Mouse (Mus musculus) forebrain, embryonic 12.5 days (tissue): ENCODE measurements at regions not wholly inside any gene's neighbourhood (a gene's known extent, or its start where the extent isn't known, plus 50 kb on each side); places are given as distances from the start of the nearest gene placed in this dataset.

Experiments used
- ATAC-seq: fragments of 200-750 bp; cut with Nextera tagmentation; 2 replicates; pipeline ENCODE4 v1.8.0; 2017; ENCODE audit warnings: moderate TSS enrichment; ENCODE audit not compliant: low FRiP score
- H3K27ac ChIP-seq: fragments of 300-500 bp; sonication (generic); 2 replicates; pipeline ENCODE4 v1.5.1; 2016; ENCODE audit warnings: mild to moderate bottlenecking
- H3K27me3 ChIP-seq: fragments of 300-500 bp; sonication (generic); 2 replicates; pipeline ENCODE4 v1.6.1; 2016; ENCODE audit warnings: mild to moderate bottlenecking
- H3K36me3 ChIP-seq: fragments of 300-500 bp; sonication (generic); replicated peaks from 2 replicates; pipeline ENCODE4 v1.6.1; 2016; ENCODE audit warnings: mild to moderate bottlenecking
- H3K4me1 ChIP-seq: fragments of 300-500 bp; sonication (generic); 2 replicates; pipeline ENCODE4 v1.6.1; 2016
- H3K4me2 ChIP-seq: fragments of 300-500 bp; sonication (generic); 2 replicates; pipeline ENCODE4 v1.6.1; 2016; ENCODE audit warnings: mild to moderate bottlenecking, moderate library complexity
- H3K4me3 ChIP-seq: fragments of 300-500 bp; sonication (generic); replicated peaks from 2 replicates; pipeline ENCODE4 v1.5.1; 2016; ENCODE audit warnings: mild to moderate bottlenecking
- H3K9ac ChIP-seq: fragments of 300-500 bp; sonication (generic); 2 replicates; pipeline ENCODE4 v1.6.1; 2016; ENCODE audit warnings: mild to moderate bottlenecking
- H3K9me3 ChIP-seq: fragments of 300-500 bp; sonication (generic); 2 replicates; pipeline ENCODE4 v1.6.1; 2016
- WGBS: fragments of 180-500 bp; shearing (Covaris S2); methylation state at CpG from one replicate; pipeline ENCODE4 v1.1.7; 2016; 5-methylcytosine and 5-hydroxymethylcytosine counted together

DNA sequence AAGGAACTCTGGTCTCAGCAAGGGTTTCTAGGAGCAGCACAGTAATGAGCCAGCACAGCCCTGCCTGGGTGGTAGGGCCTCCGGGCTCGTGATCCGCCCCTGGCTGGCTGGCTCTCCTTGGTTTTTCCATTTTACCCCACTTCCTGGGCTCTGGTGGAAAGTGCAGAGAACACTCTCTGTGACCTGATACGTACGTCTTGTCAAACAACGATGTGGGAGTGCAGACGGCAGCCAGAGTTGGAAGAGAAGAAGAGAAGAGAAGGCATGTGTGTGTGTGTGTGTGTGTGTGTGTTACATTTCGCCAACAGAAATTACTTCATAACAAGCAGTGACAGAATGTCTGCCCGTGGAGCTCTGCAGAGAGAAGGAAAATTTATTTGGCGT lies 97.2 kb upstream of the Map4k3 start:
- no peak overlapping the region for H3K4me2 ChIP-seq
- no peak overlapping the region for H3K9ac ChIP-seq
- ATAC-seq: no peak
- no peaks in the 10 kb centered on the region; the same call in 1 of the 2 replicates for H3K4me1 ChIP-seq
- no peaks in the 10 kb centered on the region for H3K27me3 ChIP-seq
- 74% methylated on average over 10 of the region's 10 CpGs for WGBS
- 0 out of 2 replicates have a peak overlapping the region, but pooled peaks have one; percentile 19 for H3K27ac ChIP-seq
- no peaks in the 10 kb centered on the region for H3K36me3 ChIP-seq
- no peak overlapping the region for H3K4me3 ChIP-seq
- H3K9me3 ChIP-seq: no peaks in the 10 kb centered on the region

DNA sequence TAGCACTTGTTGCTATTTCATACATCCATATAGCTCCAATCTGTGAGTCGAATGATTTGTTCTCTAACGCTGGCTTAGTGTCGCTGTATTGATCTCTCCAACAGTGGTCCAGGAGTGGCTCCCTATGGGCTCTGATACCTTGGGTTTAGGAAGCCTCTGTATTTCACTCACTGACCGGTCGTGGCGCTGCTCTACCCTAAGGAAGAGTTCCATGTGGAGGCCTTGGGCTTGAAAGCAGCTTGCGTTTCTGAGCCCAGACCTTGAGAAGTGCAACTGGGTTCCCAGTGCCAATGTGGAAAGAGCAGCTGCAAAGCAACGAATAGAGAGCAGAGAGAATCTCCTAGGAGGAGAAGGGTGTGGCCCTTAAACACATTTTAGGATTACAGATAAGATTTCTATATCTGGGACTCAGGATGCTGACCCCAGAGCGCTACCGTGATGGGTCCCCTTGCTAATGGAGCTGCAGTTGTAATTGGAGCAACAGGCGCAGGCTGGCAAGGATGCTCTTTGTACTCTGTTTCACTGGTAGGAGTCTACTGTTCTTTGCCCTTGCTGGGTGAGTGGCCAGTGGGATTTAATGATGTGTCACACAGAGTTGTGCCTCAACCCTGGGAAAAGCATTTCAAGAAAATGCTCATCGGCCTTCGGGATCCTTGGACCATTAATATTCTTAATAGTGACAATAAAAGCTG lies 96.7 kb upstream of the Map4k3 start:
- Histone ChIP-seq H3K9ac (no peak overlapping the region), H3K4me3 (no peak overlapping the region), H3K36me3 (no peaks in the 10 kb centered on the region), H3K4me1 (no peaks in the 10 kb centered on the region; the same call in 1 of the 2 replicates), H3K27ac (no peak overlapping the region), H3K4me2 (no peak overlapping the region), H3K9me3 (no peaks in the 10 kb centered on the region), H3K27me3 (no peaks in the 10 kb centered on the region)
- no peak for ATAC-seq
- 83% methylated on average over 13 of the region's 13 CpGs for WGBS

DNA sequence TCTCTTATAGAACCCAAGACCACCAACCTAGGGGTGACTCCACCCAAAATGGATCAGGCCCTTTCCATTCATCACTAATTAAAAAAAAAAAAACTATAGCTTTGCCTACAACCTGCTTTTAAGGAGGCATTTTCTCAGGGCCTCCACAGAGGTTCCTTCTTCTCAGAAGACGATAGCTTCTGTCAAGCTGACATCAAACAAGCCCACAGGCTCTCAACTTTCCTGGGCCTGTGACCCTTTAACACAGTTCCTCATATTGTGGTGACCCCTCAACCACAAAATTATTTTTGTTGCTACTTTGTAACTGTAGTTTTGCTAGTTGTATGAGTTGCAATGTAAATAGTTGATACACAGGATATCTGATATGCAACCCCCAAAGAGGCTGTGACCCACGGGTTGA lies 96.0 kb upstream of the Map4k3 start:
- no peak overlapping the region for H3K9ac ChIP-seq
- no peak overlapping the region for H3K4me3 ChIP-seq
- no peaks in the 10 kb centered on the region; the same call in 1 of the 2 replicates for H3K4me1 ChIP-seq
- no peak overlapping the region for H3K27ac ChIP-seq
- H3K9me3 ChIP-seq: no peaks in the 10 kb centered on the region
- WGBS: 83% methylated on average over 2 of the region's 2 CpGs
- no peaks in the 10 kb centered on the region for H3K27me3 ChIP-seq
- H3K36me3 ChIP-seq: no peaks in the 10 kb centered on the region
- ATAC-seq: no peak
- no peak overlapping the region for H3K4me2 ChIP-seq

DNA sequence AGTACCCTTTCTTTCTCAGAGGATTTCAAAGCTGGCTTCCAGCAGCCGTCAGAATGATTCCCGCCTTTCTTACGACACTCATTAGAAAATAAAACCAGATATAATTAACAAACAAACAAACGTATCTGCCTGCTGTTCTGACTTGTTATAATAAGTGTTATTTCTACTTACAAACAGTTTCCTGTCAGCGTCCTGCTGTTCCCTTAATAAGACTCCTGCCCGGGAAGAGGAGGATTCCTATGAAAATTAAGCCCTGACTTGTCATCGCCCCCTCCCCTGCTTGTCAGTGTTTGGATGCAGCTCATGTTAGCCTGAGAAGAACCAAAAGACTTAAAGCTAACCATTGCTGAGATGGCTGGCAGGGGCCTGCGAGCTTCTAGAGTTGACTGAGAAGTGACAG lies 92.6 kb upstream of the Map4k3 start:
- no peak for ATAC-seq
- Histone ChIP-seq H3K4me1 (no peaks in the 10 kb centered on the region; the same call in 1 of the 2 replicates), H3K4me3 (no peak overlapping the region), H3K9ac (no peak overlapping the region), H3K27ac (no peak overlapping the region), H3K9me3 (no peaks in the 10 kb centered on the region), H3K36me3 (no peaks in the 10 kb centered on the region), H3K4me2 (no peak overlapping the region), H3K27me3 (no peaks in the 10 kb centered on the region)
- WGBS: 49% methylated on average over 8 of the region's 8 CpGs

DNA sequence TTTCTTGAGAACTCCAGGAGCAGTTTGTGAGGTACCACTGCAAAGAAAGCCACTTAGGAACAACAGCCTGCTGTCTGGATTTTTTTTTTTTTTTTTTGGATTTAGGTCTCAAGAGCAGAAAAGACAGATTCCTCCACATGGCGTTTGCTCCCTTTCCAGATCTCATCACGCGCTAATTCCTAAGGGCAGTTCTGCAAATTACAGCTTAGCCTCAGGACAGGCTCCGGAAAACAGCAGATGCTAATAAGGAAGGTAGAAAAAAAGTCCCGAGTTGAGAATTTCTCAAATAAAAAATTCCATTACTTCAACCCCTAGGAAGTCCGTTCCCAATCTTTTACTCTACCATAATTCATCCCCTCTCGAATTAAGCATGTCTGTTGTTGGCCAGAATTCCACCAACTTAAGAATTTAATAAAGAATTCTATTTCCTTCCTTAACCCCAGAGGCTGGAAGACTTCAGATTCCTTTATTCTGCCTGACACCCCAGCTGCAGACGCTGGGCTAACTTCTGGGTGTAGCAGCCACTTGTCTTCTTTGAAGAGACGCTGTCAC lies 90.3 kb upstream of the Map4k3 start:
- Histone ChIP-seq H3K4me1 (no peaks in the 10 kb centered on the region), H3K27me3 (no peaks in the 10 kb centered on the region), H3K36me3 (no peaks in the 10 kb centered on the region), H3K4me2 (no peak overlapping the region), H3K9me3 (no peaks in the 10 kb centered on the region), H3K4me3 (no peak overlapping the region), H3K9ac (no peak overlapping the region), H3K27ac (no peak overlapping the region)
- no peak for ATAC-seq
- WGBS: 82% methylated on average over 9 of the region's 9 CpGs

DNA sequence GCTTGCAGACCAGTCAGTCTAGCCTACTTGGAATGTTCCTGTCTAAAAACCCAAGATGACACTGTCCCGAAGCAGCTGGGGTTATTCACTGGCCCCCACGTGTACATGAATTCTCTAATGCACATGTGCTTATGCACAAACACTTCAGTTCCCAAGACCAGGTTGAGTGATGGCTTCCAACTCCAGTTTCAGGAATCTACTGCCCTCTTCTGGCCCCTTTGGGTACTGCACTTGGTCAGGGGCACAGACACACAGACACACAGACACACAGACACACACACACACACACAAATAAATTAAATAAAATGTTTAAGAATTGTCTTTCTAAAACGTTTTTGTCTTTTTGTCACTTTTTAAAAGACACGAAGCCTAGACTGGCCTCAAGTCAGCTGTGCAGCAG lies 87.5 kb upstream of the Map4k3 start:
- Histone ChIP-seq H3K9me3 (no peaks in the 10 kb centered on the region), H3K27me3 (no peaks in the 10 kb centered on the region), H3K27ac (no peak overlapping the region), H3K4me2 (no peak overlapping the region), H3K9ac (no peak overlapping the region), H3K4me3 (no peak overlapping the region), H3K4me1 (no peaks in the 10 kb centered on the region), H3K36me3 (no peaks in the 10 kb centered on the region)
- 81% methylated on average over 4 of the region's 4 CpGs for WGBS
- no peak for ATAC-seq

DNA sequence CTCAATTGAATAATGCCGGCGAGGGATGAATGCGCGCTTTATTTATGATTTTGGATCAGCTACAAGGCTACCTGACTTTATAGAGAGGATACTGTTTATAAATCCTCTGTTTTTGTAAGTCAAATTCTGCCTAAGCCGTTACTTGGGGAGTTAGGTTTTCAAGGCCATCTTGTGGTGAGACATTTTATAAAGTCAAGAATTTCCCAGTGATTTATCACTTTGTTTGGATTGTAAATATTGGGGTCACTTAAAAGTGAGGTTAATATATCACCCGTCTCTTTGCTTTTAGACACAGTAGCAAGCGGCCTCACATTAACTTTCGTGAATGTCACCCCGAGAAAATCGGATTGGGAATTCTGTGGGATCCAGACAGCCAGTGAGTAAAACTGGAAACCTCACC lies 84.9 kb upstream of the Map4k3 start:
- ATAC-seq: no peak
- Histone ChIP-seq H3K4me2 (no peak overlapping the region), H3K4me3 (no peak overlapping the region), H3K9me3 (no peaks in the 10 kb centered on the region), H3K27ac (no peak overlapping the region), H3K27me3 (no peaks in the 10 kb centered on the region), H3K9ac (no peak overlapping the region), H3K4me1 (no peaks in the 10 kb centered on the region), H3K36me3 (no peaks in the 10 kb centered on the region)
- WGBS: 93% methylated on average over 10 of the region's 10 CpGs

DNA sequence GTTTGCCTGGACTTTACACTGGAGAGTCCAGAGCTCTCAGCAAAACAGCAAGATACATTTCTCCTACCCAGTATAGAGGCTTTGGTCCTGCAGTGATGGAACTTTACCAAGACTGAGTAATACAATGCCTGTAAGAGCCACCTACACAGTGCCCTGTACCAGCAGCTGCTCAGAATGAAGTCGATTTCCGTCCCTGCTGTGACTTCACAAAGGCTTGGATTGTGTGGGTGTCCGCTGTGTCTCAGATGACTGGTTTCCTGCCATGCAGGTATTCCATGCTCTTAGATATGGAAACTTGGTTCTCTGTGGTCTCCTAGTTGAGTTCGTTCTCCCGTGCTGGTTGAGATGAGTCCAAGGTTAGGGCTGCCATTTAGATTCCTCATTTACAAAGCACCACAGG lies 81.0 kb upstream of the Map4k3 start:
- 85% methylated on average over 5 of the region's 5 CpGs for WGBS
- H3K4me2 ChIP-seq: no peak overlapping the region

DNA sequence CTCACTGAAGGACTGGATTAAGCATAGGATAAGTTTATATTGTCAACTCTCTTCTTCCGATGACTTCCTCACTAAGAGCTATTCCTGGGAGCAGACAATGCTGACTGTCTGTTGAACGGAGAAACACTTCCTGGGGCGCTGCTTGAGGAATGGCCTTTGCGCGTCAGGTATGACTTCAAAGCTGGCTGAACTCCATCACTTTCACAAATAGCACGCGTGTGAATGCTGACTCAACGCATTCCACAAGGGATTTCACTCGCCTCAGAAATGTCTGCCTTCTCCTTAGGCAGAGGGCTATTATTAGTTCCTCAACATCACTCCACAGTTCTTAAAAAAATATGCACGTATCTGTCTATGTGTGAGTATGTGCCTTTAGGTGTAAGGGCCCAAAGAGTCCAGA lies 79.8 kb upstream of the Map4k3 start:
- Histone ChIP-seq H3K9me3 (no peaks in the 10 kb centered on the region), H3K4me2 (no peak overlapping the region), H3K27me3 (no peaks in the 10 kb centered on the region), H3K4me3 (no peak overlapping the region), H3K4me1 (no peaks in the 10 kb centered on the region), H3K9ac (no peak overlapping the region), H3K27ac (no peak overlapping the region), H3K36me3 (no peaks in the 10 kb centered on the region)
- WGBS: 82% methylated on average over 10 of the region's 10 CpGs
- no peak for ATAC-seq

More for the DNA sequence above, 81.0 kb upstream of the Map4k3 start:
- H3K36me3 ChIP-seq: no peaks in the 10 kb centered on the region
- H3K4me1 ChIP-seq: no peaks in the 10 kb centered on the region
- H3K4me3 ChIP-seq: no peak overlapping the region
- ATAC-seq: no peak; the same call in 1 of the 2 replicates
- H3K9me3 ChIP-seq: no peaks in the 10 kb centered on the region
- no peaks in the 10 kb centered on the region for H3K27me3 ChIP-seq
- no peak overlapping the region for H3K27ac ChIP-seq
- no peak overlapping the region for H3K9ac ChIP-seq

DNA sequence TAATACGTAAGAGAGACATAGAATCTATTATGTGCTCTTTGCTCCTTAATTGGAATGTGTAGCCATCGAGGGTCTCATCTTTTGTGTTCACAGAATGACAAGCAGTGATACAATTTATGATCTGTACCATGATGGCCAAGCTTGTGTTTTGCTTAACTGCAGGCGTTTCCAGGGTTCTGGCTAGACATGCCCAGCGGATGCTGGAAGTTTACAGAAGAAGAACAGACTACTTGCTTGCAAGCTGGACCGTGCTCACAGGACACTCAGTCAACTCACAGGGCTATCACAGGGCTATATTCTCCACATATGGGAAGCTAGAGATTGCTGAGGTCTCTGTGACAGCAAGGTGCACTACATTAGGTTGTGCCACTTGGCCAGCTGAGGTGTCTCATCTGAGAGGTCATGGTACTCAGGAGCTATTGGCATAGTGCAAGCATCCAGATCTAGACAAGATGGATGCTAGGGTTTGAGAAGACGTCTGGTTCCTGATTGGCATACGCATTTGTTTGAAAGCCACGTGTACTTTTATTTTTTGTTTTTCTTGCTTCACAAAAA lies 75.2 kb upstream of the Map4k3 start:
- Histone ChIP-seq H3K36me3 (no peaks in the 10 kb centered on the region), H3K27me3 (no peaks in the 10 kb centered on the region), H3K27ac (no peak overlapping the region), H3K4me3 (no peak overlapping the region), H3K9me3 (no peaks in the 10 kb centered on the region), H3K4me2 (no peak overlapping the region), H3K9ac (no peak overlapping the region), H3K4me1 (peaks cover 13% of the 10 kb centered on the region)
- no peak for ATAC-seq
- 88% methylated on average over 8 of the region's 8 CpGs for WGBS

DNA sequence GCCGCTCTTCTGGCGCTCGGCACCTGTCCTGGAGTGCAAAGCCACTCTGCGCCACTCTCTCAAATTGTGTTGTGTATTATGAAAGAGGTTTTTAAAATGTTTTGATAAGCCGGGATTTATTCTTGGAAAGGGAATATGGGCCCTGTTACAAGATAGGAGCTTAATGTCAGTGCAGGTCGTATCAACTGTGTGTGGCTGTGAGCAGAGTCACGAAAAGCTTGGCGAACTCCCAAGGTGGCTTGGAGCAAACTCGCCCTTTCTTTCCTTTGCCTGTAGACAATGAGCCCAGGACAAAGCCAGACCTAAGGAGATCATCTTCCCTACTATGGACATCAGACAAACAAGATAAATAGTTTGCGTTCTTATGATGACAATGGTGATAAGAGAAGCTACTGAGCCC lies 74.3 kb upstream of the Map4k3 start:
- H3K27ac ChIP-seq: no peak overlapping the region
- no peaks in the 10 kb centered on the region for H3K9me3 ChIP-seq
- H3K9ac ChIP-seq: no peak overlapping the region
- no peak overlapping the region for H3K4me3 ChIP-seq
- no peak for ATAC-seq
- no peaks in the 10 kb centered on the region for H3K36me3 ChIP-seq
- no peaks in the 10 kb centered on the region for H3K27me3 ChIP-seq
- peaks cover 13% of the 10 kb centered on the region for H3K4me1 ChIP-seq
- 85% methylated on average over 10 of the region's 10 CpGs for WGBS
- no peak overlapping the region for H3K4me2 ChIP-seq

DNA sequence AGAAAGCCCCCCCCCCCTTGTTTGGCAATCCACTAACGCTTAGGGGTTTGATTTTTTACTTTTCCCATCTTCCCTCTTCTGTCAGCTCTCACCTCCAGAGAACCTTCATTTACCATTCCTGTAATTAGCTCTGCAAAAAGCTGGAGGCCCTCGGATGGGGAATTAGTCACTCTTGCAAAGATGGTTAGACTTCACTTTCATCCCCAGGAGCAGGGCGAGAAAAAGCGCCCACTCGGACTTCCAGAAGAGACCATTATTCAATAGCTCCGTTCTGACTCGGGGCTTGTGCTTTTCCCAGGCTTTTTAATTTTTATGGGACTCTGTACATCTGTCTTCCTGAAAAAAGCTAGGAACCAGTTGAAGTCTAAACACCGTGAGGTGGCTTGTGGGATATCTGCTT lies 73.7 kb upstream of the Map4k3 start:
- no peak overlapping the region for H3K9ac ChIP-seq
- WGBS: 60% methylated on average over 8 of the region's 8 CpGs
- peaks cover 13% of the 10 kb centered on the region for H3K4me1 ChIP-seq
- H3K4me3 ChIP-seq: no peak overlapping the region
- H3K4me2 ChIP-seq: no peak overlapping the region
- H3K27me3 ChIP-seq: no peaks in the 10 kb centered on the region
- H3K9me3 ChIP-seq: no peaks in the 10 kb centered on the region
- H3K27ac ChIP-seq: 0 out of 2 replicates have a peak overlapping the region, but pooled peaks have one; percentile 31
- H3K36me3 ChIP-seq: no peaks in the 10 kb centered on the region
- ATAC-seq: no peak

DNA sequence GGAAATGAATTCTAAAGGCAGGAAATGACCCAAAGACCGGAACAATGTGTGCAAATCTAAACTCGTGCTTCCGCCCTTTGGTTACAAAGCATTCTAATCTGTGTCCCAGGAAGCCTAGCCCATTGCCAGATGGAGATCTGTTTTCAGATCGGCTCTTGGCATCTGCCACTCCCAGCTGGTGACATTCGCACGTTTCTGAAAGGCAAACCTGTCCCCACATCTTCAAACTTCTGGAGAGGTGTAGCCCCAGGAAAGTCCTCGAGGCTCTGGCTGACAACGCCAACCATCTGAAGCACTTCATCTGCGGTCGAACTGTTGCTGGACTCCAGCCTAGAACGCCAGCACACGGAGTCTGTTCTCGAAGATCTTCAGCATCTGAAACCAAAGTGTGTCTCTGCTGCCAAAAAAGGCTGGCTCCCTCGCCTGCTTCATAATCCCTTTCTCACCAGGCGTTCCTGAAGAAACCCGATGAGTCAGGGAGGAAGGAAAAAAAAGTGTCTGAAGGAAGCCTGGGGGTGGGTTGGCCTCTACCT lies 73.2 kb upstream of the Map4k3 start:
- H3K9me3 ChIP-seq: no peaks in the 10 kb centered on the region
- no peak overlapping the region for H3K4me3 ChIP-seq
- H3K27me3 ChIP-seq: no peaks in the 10 kb centered on the region
- no peaks in the 10 kb centered on the region for H3K36me3 ChIP-seq
- H3K9ac ChIP-seq: no peak overlapping the region
- ATAC-seq: no peak
- WGBS: 51% methylated on average over 16 of the region's 16 CpGs
- peaks cover 13% of the 10 kb centered on the region for H3K4me1 ChIP-seq
- 0 out of 2 replicates have a peak overlapping the region, but pooled peaks have one; percentile 31 for H3K27ac ChIP-seq
- H3K4me2 ChIP-seq: no peak overlapping the region
